Mouse (Mus musculus) C2C12 (cell line): ENCODE data around the gene Tcap. TPM values are rescaled to one million over a fixed set of nuclear protein-coding genes. Genes with fewer than 3 reads are reported as not detected.
A peak's percentile ranks its signal among the peaks of the same experiment; 100 is the strongest.

Source experiments
- H3K27me3 ChIP-seq: one replicate; pipeline ENCODE4 v1.6.1; 2011; ENCODE audit not compliant: control insufficient read depth, insufficient read depth, insufficient read length
- H3K36me3 ChIP-seq: one replicate; pipeline ENCODE4 v1.6.1; 2011; ENCODE audit not compliant: control insufficient read depth, insufficient read depth
- H3K4me3 ChIP-seq: one replicate; pipeline ENCODE4 v1.5.1; 2011; ENCODE audit warnings: mild to moderate bottlenecking, control low read depth; ENCODE audit not compliant: poor library complexity, insufficient read depth, severe bottlenecking
- H3K79me2 ChIP-seq: one replicate; pipeline ENCODE4 v1.6.1; 2011; ENCODE audit not compliant: control insufficient read depth, insufficient read depth
- H3K79me3 ChIP-seq: one replicate; pipeline ENCODE4 v1.6.1; 2011; ENCODE audit warnings: low read depth, control low read depth
- H3ac ChIP-seq: one replicate; pipeline ENCODE3; 2011; ENCODE audit warnings: low read depth; ENCODE audit not compliant: control insufficient read depth, insufficient read length
- CEBPB ChIP-seq: IDR thresholded peaks from one replicate; pipeline ENCODE4 v1.6.1; 2011; ENCODE audit warnings: low read depth, mild to moderate bottlenecking, control low read depth, moderate library complexity
- CTCF ChIP-seq: IDR thresholded peaks from one replicate; pipeline ENCODE4 v1.5.1; 2011; ENCODE audit not compliant: control insufficient read depth, insufficient read depth, insufficient read length
- FOSL1 ChIP-seq: IDR thresholded peaks from one replicate; pipeline ENCODE4 v1.8.0; 2011; ENCODE audit warnings: mild to moderate bottlenecking, low read length; ENCODE audit not compliant: poor library complexity, insufficient read depth, severe bottlenecking
- MAX ChIP-seq: IDR thresholded peaks from one replicate; pipeline ENCODE4 v1.6.1; 2011; ENCODE audit warnings: mild to moderate bottlenecking, control low read depth
- MYOD1 ChIP-seq: IDR thresholded peaks from one replicate; pipeline ENCODE4 v1.6.1; 2011; ENCODE audit warnings: low read depth; ENCODE audit not compliant: control insufficient read depth, insufficient read length
- MYOG ChIP-seq: IDR thresholded peaks from one replicate; pipeline ENCODE4 v1.6.1; 2011; ENCODE audit not compliant: control insufficient read depth, insufficient read length; ENCODE audit errors: extremely low read depth
- USF1 ChIP-seq: IDR thresholded peaks from one replicate; pipeline ENCODE4 v1.6.1; 2011; ENCODE audit warnings: low read depth, mild to moderate bottlenecking, control low read depth, moderate library complexity
- long read RNA-seq, 2 experiments: library from polyadenylated mRNA; unstranded; transcript quantifications; one replicate each; pipeline ENCODE4 v2.0.0; 2019 to 2020
- polyA plus RNA-seq: library from polyadenylated mRNA; unstranded; fragments of >200 nt; fragmentation: generic; extraction: Trizol; gene quantifications from one replicate; pipeline ENCODE4 v1.2.1, GENCODE M21; 2012; ENCODE audit warnings: missing spikeins

The Tcap gene
- polyA plus RNA-seq: 0.13 TPM
- long read RNA-seq, experiment 1, partial matches to known transcripts: 0 of 2 reads
- long read RNA-seq, experiment 1, other reads (novel, unspliced or antisense): 0 of 2 reads
- long read RNA-seq, experiment 2: 0 reads

GRCm38 (mm10) chr11:98383261-98384030 lies at the start of gene Tcap:
Gene Tcap, plus strand, starts transcription at chr11:98383811.
- H3K36me3 ChIP-seq: peaks cover 6% of the 10 kb centered on the region
- no peaks in the 10 kb centered on the region for H3K79me3 ChIP-seq
- no peak within 1 kb of the TSS for H3ac ChIP-seq
- H3K79me2 ChIP-seq: no peaks in the 10 kb centered on the region
- H3K27me3 ChIP-seq: peaks cover 12% of the 10 kb centered on the region
- TF ChIP-seq MYOD1: no peak
- no peak for TF ChIP-seq FOSL1
- TF ChIP-seq USF1: no peak
- TF ChIP-seq CTCF: no peak
- no peak for TF ChIP-seq CEBPB
- no peak for TF ChIP-seq MAX
- no peak within 1 kb of the TSS for H3K4me3 ChIP-seq

- no peaks in the 10 kb centered on the region for H3K36me3 ChIP-seq
- H3K4me3 ChIP-seq: no peak overlapping the region
- no peaks in the 10 kb centered on the region for H3K79me3 ChIP-seq
- TF ChIP-seq USF1 (no peak), FOSL1 (no peak), CEBPB (no peak), MYOG (no peak), CTCF (no peak), MAX (no peak)
- H3ac ChIP-seq: no peak overlapping the region
- H3K27me3 ChIP-seq: peaks cover 73% of the 10 kb centered on the region
- no peaks in the 10 kb centered on the region for H3K79me2 ChIP-seq
Observed at GRCm38 (mm10) chr11:98333981-98334741, 49.5 kb upstream of the Tcap start.

- Histone ChIP-seq H3ac (no peak overlapping the region), H3K79me3 (no peaks in the 10 kb centered on the region), H3K27me3 (peaks cover 71% of the 10 kb centered on the region), H3K79me2 (no peaks in the 10 kb centered on the region), H3K4me3 (no peak overlapping the region), H3K36me3 (no peaks in the 10 kb centered on the region)
- no peak for TF ChIP-seq CTCF
- no peak for TF ChIP-seq USF1
Observed at GRCm38 (mm10) chr11:98335250-98335649, 48.4 kb upstream of the Tcap start.

GRCm38 (mm10) chr11:98336245-98337107 lies 47.1 kb upstream of the Tcap start:
- no peak for TF ChIP-seq FOSL1
- H3ac ChIP-seq: no peak overlapping the region
- no peak overlapping the region for H3K4me3 ChIP-seq
- peaks cover 61% of the 10 kb centered on the region for H3K27me3 ChIP-seq
- no peaks in the 10 kb centered on the region for H3K36me3 ChIP-seq
- no peaks in the 10 kb centered on the region for H3K79me3 ChIP-seq
- no peaks in the 10 kb centered on the region for H3K79me2 ChIP-seq

- peaks cover 60% of the 10 kb centered on the region for H3K27me3 ChIP-seq
- no peaks in the 10 kb centered on the region for H3K79me2 ChIP-seq
- H3ac ChIP-seq: peak overlapping the region; percentile 55
- no peaks in the 10 kb centered on the region for H3K36me3 ChIP-seq
- no peaks in the 10 kb centered on the region for H3K79me3 ChIP-seq
- no peak overlapping the region for H3K4me3 ChIP-seq
- TF ChIP-seq CEBPB: no peak
Observed at GRCm38 (mm10) chr11:98338507-98338961, 45.1 kb upstream of the Tcap start.

- Histone ChIP-seq H3K27me3 (peaks cover 55% of the 10 kb centered on the region), H3K79me3 (no peaks in the 10 kb centered on the region), H3K4me3 (no peak overlapping the region), H3K79me2 (no peaks in the 10 kb centered on the region), H3ac (peak overlapping the region; percentile 6), H3K36me3 (no peaks in the 10 kb centered on the region)
- TF ChIP-seq CEBPB (no peak), MYOD1 (no peak), USF1 (no peak), CTCF (no peak), FOSL1 (no peak), MAX (no peak), MYOG (no peak)
Observed at GRCm38 (mm10) chr11:98339071-98339501, 44.5 kb upstream of the Tcap start.
